Mouse (Mus musculus) frontal cortex, postnatal 25 days (tissue): ENCODE data around the gene Kirrel2.
"Not testable (repeated sequence)": the region's sequence is repeated elsewhere in the genome, so short reads cannot be mapped to it uniquely, and the experiment has no call there.

ENCODE experiments used
- DNase-seq, 2 experiments: peaks; one replicate each; pipeline ENCODE4 v3.0.0; 2022; ENCODE audit warnings: low spot score in 2 of 2

Kirrel2 gene

DNA sequence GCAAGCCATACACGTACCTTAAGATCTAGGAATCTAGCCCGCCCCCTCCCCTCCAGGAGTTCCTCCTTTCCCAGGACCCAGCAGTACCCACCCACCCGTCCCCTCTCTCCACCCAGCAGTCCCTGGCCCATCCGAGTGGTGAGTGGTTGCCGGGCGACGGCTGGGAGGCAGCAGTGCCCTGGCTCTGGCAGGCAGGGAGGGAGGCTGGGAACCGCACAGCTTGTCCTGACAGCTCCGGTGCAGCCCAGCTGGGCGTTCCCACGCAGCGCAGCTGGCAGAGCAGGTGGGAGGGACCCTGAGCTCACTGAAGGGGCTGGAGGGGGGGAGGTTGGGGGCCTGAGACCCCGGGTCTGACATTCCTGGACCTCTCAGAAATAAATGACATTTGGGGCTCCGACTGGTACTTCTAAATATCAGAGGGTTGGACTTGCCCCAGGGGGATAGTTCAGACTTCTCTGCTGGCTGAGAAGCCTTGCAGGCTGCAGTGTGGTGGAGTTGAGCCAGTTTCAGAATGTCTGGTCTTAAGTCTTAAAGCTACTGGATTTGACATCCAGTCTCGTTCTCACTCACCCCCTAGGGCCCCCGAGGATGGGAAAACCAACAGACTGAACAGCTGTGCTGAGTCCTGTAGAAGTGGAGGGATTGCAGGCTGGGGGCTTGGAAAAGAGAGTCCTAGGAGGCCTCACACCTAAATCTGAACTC, at the start of gene Kirrel2, which contains the start of gene Nphs1:
Gene Kirrel2 (minus strand): TSS at position 62 of the 702 bp plus-strand sequence.
Gene Nphs1 (plus strand): TSS at position 687 of the 702 bp plus-strand sequence.
- DNase-seq, result no peak

DNA sequence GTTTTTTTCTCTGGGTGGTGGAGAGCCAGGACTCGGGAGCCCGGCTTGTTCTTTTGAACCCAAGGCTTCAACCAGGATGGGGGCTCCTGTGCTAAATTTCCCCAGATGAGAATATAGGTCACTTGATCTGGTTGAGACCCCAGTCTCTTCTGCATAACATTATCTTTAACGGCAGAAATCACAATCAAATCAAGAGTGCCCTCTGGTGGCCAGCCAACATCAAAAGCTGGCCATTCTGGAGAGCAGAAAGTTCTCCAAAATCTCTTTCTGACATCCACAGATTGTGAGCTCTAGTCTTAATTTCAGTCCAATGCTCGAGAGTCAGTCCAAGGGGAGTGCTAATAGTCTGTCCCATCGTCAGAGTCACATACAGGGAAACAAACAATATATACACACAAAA, 43.7 kb upstream of the Kirrel2 start:
- DNase-seq, result not testable (repeated sequence)

DNA sequence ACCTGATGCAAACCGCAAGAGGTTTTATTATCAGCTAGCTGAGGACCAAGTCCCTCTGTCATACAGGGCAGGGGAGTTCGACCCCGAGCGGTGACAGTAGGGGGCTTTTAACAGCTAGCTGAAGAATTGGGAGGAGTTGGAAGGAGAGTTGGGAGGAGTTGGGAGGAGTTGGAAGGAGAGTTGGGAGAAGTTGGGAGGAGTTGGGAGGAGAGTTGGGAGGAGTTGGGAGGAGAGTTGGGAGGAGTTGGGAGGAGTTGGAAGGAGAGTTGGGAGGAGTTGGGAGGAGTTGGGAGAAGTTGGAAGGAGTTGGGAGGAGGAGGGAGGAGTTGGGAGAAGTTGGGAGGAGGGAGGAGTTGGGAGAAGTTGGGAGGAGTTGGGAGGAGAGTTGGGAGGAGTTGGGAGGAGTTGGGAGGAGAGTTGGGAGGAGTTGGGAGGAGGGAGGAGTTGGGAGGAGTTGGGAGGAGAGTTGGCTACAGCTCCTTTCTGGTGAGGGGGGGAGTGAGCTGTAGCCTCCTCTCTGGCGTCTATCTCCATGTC, 38.1 kb upstream of the Kirrel2 start:
- not testable (repeated sequence) for DNase-seq

DNA sequence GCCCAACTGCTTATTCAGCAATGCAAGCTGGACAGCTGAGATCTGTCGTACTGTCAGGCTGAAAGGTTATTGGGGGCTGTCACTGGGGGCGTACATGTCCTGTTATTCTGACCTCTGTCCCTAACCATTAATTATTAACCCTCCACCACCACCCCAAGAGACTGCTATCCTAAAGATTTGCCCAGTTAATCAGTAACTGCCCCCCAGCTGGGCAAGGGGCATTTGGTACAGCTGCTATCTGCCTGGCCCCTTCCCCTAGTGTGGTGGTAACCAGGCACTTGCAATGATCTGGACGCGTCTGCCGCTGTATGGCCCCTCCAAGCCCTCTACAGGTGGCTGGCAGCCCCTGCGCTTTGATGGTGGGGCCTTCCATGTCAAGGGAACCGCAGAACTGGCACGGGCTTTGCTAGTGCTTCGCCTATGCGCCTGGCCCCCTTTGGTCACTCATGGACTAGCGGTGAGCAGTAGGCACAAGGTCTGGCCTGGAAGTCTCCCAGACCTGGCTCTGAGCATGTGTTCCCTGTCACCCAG, 36.0 kb upstream of the Kirrel2 start, which contains the start of gene Prodh2:
Gene Prodh2 (plus strand): TSS at position 222 of the 531 bp plus-strand sequence.
- DNase-seq, result no peak

DNA sequence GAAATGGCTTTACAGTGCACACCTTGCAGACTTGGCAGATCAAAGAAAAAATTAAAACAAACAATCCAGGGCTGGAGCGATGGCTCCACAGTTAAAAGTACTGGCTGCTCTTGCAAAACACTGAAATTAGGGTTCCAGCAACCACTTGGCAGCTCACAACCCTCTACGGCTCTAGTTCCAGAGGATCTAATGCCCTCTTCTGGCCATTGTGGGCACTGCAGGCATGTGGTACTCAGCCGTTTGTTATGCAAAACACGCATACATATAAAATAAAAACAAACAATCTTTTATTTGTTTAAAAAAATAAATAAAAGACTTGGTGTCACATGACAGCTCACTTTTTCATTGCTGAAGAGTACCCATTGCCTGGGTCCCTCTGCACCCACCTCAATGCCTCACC, 35.3 kb upstream of the Kirrel2 start:
- peak; percentile 62 to 66 for DNase-seq

DNA sequence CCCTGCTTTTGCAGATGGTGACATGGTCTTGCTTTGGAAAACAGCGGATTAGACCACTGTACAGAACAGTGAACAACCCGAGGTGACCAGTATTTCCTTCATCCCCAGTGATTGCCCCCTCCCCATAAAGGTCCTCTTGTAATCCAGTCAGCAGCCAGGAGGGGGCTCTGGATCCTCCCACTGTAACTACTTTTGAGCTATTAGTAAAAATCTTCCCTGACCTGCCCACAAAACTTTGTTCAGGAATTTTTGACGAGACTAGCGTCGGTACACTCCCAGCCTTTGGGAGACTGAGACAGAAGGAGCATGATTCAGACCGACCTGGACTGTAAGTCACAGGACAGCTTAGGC, 33.4 kb upstream of the Kirrel2 start:
- DNase-seq, result no peak

DNA sequence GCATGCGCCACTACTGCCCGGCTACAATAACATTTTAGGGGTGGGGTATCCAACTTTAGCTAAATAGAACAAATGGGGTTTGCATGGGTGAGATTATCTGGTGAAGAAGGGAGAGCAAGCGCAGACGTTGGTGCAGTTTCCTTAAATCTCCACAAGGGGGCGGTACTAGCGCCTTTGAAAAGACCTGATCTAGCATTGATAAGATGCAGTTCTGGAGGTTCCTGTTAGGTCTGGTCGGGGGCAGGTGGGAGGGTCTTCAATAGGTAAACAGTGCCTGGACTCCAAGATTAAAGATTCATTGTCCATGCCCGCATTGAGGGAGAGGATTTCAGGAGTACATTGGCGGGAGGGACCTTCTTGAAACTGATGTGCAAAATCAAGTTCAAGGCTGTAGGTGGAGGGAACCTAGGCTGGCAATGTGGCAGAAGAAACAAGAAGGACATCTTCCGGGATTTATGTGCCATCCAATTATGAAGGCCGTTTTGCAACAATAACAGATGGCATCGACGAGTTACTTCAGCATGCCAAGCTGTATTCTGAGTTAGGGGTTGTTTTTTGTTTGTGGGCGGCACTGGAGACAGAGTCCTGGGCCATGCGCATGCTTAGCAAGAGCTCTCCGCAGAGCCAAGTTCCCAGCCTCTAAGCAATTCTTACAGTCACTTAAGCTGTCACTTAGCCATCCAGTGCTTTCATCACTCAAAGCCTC, 32.9 kb upstream of the Kirrel2 start:
- peak; percentile 20 to 44 for DNase-seq

DNA sequence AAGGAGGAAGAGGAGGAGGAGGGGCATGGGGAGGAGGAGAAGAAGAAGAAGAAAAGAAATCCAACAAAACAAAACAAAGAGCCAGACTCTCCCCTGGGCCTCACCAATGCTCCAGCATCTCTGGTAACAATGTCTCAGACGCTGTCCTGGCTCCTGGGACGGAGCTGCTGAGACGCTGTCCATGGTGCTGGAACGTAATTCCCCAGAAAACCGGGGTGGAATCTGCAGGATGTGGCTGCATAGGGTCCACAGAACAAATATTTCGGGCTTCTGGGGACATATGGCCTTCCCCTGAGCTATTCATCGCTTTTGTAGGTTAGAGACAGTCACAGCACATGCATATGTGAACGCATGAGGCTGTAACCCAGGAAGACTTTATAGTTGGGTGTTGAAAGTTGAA, 26.8 kb upstream of the Kirrel2 start:
- DNase-seq, result no peak

DNA sequence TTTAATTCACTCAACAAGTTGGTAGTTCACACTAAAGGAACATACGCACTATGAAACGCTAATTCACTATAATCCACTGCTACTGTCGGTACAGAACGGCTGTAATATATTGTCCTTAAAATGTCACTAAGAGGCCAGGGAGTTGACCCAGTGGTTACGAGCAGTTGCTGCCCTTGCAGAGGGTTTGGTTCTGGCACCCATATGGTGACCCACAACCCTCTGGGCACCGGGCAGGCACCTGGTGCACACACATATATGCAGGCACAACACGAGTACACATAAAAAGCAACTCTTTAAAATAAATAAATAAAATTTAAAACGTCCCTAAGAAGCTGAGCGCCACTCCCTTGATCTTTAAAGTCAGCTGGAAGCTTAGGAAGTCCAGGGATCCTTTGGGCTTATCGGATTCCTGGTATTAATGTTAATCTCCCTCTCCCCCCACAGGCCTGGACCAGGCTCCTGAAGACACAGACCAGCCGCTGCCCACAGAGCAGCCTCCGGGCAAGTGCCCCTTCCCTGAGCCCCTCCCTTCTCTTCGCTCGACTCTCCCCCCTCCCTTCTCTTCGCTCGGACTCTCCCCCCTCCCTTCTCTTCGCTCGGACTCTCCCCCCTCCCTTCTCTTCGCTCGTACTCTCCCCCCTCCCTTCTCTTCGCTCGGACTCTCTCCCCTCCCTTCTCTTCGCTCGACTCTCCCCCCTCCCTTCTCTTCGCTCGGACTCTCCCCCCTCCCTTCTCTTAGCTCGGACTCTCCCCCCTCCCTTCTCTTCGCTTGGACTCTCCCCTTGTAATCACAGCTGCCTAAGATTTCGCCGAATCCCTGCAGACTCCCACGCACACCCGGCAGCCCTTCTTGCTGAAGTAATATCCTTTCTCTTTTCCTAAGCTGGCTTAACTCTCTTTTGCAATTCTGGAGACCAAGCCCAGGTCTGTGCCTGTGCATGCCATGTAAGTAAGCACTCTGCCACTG, 20.2 kb upstream of the Kirrel2 start:
- DNase-seq, result no peak

DNA sequence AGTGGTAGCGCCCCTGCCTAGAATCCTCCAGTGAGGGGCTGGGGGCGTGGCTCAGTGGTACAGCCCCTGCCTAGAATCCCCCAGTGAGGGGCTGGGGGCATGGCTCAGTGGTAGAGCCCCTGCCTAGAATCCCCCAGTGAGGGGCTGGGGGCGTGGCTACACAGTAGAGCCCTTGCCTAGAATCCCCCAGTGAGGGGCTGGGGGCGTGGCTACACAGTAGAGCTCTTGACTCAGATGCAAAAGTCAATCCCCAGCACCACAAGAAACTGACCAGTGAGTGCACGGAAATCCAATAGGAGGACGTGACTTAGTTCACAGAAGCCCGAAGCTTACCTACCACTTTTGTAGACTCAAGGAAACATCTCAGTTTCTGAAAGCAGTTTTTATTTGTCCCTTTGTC, 18.6 kb upstream of the Kirrel2 start:
- not testable (repeated sequence) for DNase-seq

DNA sequence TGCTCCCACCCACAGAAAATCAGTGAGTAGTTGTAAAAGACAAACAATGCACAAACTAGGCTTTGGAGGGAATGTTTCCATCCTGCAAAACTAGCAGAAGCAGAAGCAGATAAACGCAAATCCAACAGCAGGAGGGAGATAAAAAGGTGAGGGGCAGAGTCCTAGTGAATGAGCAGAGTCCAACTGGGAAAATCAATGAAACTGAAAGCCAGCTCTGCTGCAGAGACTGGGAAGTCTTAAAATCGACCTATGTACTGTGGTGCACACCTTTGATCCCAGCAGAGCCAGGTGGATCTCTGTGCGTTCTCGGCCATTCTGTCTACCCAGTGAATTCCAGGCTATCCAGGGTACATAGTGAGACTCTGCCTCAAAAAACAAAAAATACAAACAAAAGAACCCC, 17.5 kb upstream of the Kirrel2 start:
- no peak for DNase-seq

DNA sequence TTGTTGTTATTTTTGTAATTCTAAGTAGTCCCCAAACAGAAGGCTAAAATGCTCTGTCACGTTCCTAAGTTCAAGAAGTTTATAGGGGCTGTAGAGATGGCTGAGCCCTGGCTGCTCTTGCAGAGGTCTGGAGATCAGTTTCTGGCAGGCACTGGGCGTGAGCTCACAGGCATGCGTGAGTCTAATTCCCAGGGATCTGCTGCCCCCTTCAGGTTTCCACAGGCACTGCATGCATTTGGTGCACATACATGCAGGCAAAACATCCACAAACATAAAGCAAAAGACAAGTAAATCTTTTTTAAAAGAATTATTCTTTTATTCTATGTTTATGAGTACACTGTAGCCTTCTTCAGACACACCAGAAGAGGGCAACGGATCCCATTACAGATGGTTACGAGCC, 14.9 kb upstream of the Kirrel2 start:
- no peak for DNase-seq

DNA sequence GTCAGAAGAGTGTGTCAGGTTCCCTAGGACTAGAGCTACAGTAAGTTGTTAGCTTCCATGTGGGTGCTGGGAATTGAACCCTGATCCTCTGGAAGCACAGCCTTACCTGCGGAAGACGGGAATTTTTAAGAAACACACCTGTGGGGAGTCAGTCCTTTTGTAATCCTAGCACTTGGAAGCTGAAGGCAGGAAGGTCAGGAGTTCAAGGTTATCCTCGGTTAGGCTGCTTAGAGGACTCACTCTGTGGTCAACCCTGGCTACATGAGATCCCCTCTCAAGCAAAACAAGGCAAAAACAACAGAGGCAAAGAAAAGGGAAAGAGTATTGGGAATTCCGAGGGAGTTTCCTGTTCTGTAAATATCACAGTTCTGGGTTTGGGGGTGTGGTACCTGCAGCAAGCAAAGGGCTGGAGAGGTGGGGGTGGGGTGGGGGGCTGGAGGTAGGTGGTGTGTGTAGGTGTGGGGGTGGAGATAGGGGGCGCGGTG, 7.4 kb upstream of the Kirrel2 start:
- DNase-seq, result no peak

DNA sequence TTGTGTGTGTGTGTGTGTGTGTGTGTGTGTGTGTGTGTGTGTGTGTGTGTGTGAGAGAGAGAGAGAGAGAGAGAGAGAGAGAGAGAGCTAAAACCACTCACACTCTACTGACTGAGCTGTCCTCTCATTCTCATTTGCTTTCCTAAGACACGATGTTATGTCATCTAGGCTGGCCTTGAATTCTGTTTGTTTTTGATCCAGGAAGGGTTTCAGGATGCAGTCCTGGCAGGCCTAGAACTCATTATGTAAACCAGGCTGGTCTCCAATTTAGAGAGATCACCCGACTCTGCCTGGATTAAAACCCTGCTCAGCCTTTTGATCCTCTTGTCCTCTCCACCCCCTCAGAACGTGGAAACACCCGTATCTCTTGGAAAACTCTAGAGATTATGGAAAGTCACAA, 6.5 kb upstream of the Kirrel2 start:
- no peak for DNase-seq

DNA sequence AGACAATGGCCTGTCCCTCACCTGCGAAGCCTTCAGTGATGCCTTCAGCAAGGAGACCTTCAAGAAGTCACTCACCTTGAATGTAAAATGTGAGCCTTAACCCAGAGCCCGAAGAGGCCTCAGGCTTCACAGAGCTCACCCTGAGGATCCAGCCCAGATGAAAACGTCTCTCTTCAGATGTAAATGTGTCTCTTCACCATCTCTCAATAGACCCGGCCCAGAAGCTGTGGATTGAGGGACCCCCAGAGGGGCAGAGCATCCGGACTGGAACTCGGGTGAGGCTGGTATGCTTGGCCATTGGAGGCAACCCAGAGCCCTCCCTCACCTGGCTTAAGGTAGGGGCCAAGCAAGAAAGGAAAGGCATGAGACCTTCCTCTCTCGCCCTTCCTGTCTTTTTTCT, 6.1 kb upstream of the Kirrel2 start:
- DNase-seq, result no peak

DNA sequence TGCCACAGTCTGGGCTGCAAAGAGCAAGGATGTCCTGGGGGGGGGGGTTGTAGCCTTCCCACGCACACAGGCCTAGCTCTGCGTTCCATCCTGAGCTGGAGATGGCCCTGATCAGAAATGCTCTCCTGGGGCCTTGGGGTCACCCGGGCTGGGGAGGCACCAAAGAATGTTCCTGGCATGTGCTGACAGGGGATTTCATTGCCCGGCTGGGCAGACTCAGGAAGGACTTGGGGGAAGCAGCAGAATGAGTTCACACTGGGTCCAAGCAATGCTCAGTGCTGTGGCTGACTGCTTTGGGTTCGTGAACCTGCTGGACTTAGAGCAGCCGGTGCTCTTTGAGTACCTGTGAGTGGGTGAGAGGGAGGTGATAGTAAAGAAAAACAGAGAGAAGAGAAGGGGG, 2.0 kb upstream of the Kirrel2 start:
- DNase-seq, result no peak

DNA sequence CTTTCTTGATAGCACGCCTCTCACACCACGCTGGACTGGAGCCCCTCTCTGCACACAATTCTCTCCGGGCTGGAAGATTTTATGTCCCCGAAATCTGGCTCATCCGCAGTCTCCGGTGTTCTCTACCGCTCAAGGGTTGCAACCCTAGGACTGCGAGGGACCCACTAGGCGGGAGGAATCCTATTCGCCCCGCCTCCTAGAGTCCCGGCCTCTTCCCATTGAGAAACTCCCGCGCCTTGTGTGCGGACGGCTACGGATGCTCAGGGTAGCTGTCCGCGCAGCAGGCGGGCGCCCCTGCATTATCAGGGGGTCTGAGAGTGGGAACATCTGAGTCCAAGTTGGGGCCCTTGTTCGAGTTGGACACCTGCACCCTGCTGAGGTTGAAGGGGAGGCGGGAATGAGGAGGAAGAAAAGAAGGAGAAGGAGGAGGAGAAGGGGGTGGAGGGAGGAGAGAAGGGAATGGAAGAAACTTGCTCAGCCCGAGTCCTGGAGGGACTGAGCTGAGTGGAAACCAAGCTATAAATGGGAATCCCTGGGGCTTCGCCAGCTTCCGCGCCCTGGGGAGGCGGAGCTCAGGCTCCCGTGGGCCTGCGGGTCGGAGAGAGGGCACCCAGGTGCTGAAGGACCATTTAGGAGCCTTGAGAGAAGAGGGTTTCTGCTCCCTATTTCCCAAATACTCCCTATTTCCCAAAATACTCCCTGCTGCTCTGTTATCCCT, 420 bp downstream of the Kirrel2 start:
- DNase-seq, result no peak

DNA sequence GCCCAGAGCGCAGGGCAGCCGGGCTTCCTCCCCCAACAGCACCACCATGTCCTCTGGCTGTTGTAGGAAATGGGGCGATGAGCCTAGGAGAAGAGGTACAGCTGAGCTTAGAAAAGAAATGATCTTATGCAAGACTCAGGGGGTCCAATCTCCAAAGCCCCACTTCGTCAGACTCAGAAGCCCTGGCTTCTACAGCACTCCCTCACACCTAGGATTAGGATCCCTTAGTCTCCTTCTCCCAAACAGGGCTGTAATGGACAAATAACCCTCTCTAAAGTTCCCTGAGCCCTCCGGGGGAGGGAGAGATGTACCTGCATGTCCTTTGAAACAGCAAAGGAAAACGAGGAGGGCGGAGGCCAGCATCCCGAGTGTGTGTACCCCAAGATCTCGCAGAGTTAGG, 1.0 kb downstream of the Kirrel2 start:
- DNase-seq, result no peak

DNA sequence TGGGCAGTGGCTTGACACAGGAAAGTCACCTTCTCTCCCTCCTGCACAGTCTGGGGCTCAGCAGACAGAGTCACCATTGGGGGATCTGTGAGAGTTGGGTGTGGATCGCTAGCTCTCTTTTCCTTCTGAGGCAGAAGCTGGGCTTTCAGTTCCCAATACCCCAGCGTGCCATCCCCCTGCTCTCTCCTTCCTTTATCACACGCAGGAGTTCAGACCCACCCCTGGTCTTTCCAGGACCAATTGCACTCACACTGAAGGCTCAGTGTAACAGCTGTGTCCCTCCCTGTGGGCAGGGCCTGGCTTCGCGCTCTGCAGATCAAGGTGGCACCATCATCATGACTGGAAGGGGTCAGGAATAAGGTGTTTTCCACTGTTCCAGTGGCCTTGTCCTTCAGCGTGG, 3.2 kb downstream of the Kirrel2 start:
- no peak for DNase-seq

DNA sequence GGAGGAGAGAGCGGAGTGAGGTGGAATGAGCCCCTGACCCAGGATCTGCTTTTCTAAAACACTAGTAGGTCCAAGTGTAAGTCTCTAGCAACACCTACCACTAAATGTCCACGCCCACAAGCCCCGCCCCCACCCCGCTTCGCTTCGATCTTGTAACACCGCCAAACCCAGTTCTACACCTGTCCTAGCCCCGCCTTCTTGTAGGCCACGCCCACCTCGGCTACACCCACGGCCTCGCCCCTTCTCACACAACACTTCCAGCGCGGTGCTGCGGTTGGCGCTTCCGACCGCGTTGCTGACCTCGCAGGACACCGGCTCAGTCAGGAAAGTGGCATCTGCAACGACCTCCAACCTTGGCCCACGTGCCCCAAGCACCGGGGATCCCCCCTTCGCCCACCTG, 3.7 kb downstream of the Kirrel2 start:
- DNase-seq, result no peak

DNA sequence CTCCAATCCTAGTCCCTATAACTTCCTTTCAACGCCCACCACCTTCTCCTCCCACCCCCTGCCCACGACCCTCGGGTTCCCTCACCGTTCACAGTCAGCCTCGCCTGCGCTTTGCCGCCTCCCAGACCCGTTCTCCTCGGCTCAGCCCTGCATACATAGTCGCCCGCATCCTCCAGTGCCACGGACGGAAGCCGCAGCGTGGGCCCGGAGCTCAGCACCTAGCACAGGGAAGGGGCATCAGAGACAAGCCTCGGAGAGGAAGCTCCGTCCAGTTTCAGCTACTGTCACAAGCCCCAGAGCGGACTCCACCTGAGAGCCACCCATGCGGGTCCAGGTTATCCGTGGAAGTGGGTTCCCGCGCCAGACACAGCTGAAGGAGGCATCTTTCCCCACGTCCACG, 4.2 kb downstream of the Kirrel2 start:
- no peak for DNase-seq
